22 mouse cellular contexts compared by ENCODE assay signal in genomic region chr12:112736636-112736925, GRCm38 (mm10).
"Had no signal": no experiment of that assay in that cellular context is flagged by ENCODE, and none has a peak within 500 bp of the region (broad histone marks: within the 10 kb centered on the region; RNA-seq: fewer than 3 reads in every experiment).

No protein-coding gene starts in this region.

- H3K9me3 ChIP-seq: heart, embryonic 12.5 days; hindbrain, embryonic 13.5 days; hindbrain, embryonic 15.5 days; intestine, embryonic 15.5 days; limb, embryonic 10.5 days; limb, embryonic 12.5 days; liver, embryonic 13.5 days; liver, embryonic 15.5 days had no signal

- DNase-seq: gastrocnemius, postnatal 14 days; heart, adult 2 months; heart, postnatal 10 days; heart, postnatal 4 days; kidney, adult 18-20 months; kidney, adult 8-10 months; kidney, postnatal 4 days; liver; liver, embryonic 13.5 days had no signal

- H3K4me2 ChIP-seq: heart, embryonic 12.5 days; hindbrain, embryonic 13.5 days; hindbrain, embryonic 15.5 days; intestine, embryonic 15.5 days; limb, embryonic 12.5 days; liver, embryonic 11.5 days; liver, embryonic 13.5 days; liver, embryonic 15.5 days had no signal

- H3K4me1 ChIP-seq: heart, embryonic 12.5 days; hindbrain, embryonic 13.5 days; hindbrain, embryonic 15.5 days; intestine, embryonic 15.5 days; limb, embryonic 12.5 days; liver, embryonic 13.5 days; liver, embryonic 15.5 days had no signal

- H3K27ac ChIP-seq: heart, adult 2 months; hindbrain, embryonic 13.5 days; hindbrain, embryonic 15.5 days; intestine, embryonic 15.5 days; kidney, postnatal 0 days; layer of hippocampus, adult 2 months; left cerebral cortex, adult 2 months; limb, embryonic 10.5 days; limb, embryonic 12.5 days; liver, embryonic 13.5 days; liver, embryonic 15.5 days had no signal

- H3K27me3 ChIP-seq: heart, embryonic 12.5 days; hindbrain, embryonic 13.5 days; hindbrain, embryonic 15.5 days; intestine, embryonic 15.5 days; limb, embryonic 12.5 days; liver, embryonic 13.5 days; liver, embryonic 15.5 days had no signal

- H3K4me3 ChIP-seq: heart, adult 2 months; heart, embryonic 12.5 days; hindbrain, embryonic 13.5 days; hindbrain, embryonic 15.5 days; intestine, embryonic 15.5 days; layer of hippocampus, adult 2 months; left cerebral cortex, adult 2 months; limb, embryonic 10.5 days; limb, embryonic 12.5 days; liver, embryonic 13.5 days; liver, embryonic 15.5 days had no signal

- ATAC-seq: inflammation-experienced regulatory T-cells, adult 6 months; intestine, embryonic 15.5 days; intestine, postnatal 0 days had no signal

- H3K9ac ChIP-seq: heart, embryonic 12.5 days; hindbrain, embryonic 13.5 days; hindbrain, embryonic 15.5 days; intestine, embryonic 15.5 days; limb, embryonic 12.5 days; liver, embryonic 13.5 days; liver, embryonic 15.5 days had no signal
